Mouse (Mus musculus) midbrain, embryonic 14.5 days (tissue): ENCODE results near the gene Prss54. TPM values are rescaled to one million over a fixed set of nuclear protein-coding genes. Genes with fewer than 3 reads are reported as not detected.

ENCODE experiments used
- ATAC-seq: fragments of 200-750 bp; cut with Nextera tagmentation; 2 replicates; pipeline ENCODE4 v1.8.0; 2017; ENCODE audit warnings: moderate number of reproducible peaks, moderate library complexity; ENCODE audit not compliant: low FRiP score, low TSS enrichment
- DNase-seq: peaks from one replicate; pipeline ENCODE4 v3.0.0-alpha.2; 2015
- H3K27ac ChIP-seq: fragments of 300-500 bp; sonication (generic); replicated peaks from 2 replicates; pipeline ENCODE4 v1.5.1; 2014; ENCODE audit warnings: mild to moderate bottlenecking, low read depth, low read length, moderate library complexity
- H3K27me3 ChIP-seq: fragments of 300-500 bp; sonication (generic); 2 replicates; pipeline ENCODE4 v1.6.1; 2014; ENCODE audit warnings: low read length, control low read depth, mixed read lengths; ENCODE audit not compliant: control insufficient read depth, insufficient read depth
- H3K36me3 ChIP-seq: fragments of 300-500 bp; sonication (generic); 2 replicates; pipeline ENCODE4 v1.6.1; 2014; ENCODE audit warnings: low read length, control low read depth; ENCODE audit not compliant: control insufficient read depth, insufficient read depth
- H3K4me1 ChIP-seq: fragments of 300-500 bp; sonication (generic); 2 replicates; pipeline ENCODE4 v1.6.1; 2014; ENCODE audit warnings: mild to moderate bottlenecking, antibody characterized with exemption, low read length, control low read depth; ENCODE audit not compliant: control insufficient read depth, insufficient read depth
- H3K4me2 ChIP-seq: fragments of 300-500 bp; sonication (generic); 2 replicates; pipeline ENCODE4 v1.6.1; 2014; ENCODE audit warnings: mild to moderate bottlenecking, low read length, moderate library complexity
- H3K4me3 ChIP-seq: fragments of 300-500 bp; sonication (generic); replicated peaks from 2 replicates; pipeline ENCODE4 v1.5.1; 2014; ENCODE audit warnings: low read depth, low read length
- H3K9ac ChIP-seq: fragments of 300-500 bp; sonication (generic); replicated peaks from 2 replicates; pipeline ENCODE4 v1.6.1; 2014; ENCODE audit warnings: mild to moderate bottlenecking, low read length, moderate library complexity
- H3K9me3 ChIP-seq: fragments of 300-500 bp; sonication (generic); 2 replicates; pipeline ENCODE4 v1.6.1; 2016; ENCODE audit warnings: low read length, control low read depth, mixed read lengths; ENCODE audit not compliant: control insufficient read depth
- WGBS: fragments of 180-500 bp; shearing (Covaris S2); extraction: QIAGEN DNeasy Blood & Tissue Kit; methylation state at CpG from one replicate; pipeline ENCODE4 v1.1.7; 2014; 5-methylcytosine and 5-hydroxymethylcytosine counted together
- polyA plus RNA-seq: library from polyadenylated mRNA; unstranded; fragments of >200 nt; fragmentation: Nextera tagmentation; extraction: Ambion mirVana; gene quantifications from 2 replicates; pipeline ENCODE4 v1.2.1, GENCODE M21; 2014

Gene Prss54
- polyA plus RNA-seq, 1 experiment from 2014 or later: not detected

- 64% methylated on average over 10 of the region's 10 CpGs for WGBS
- no peak overlapping the region for H3K4me2 ChIP-seq
- H3K9ac ChIP-seq: no peak overlapping the region
- no peak overlapping the region for H3K4me3 ChIP-seq
- H3K27me3 ChIP-seq: no peaks in the 10 kb centered on the region
- H3K27ac ChIP-seq: no peak overlapping the region
- DNase-seq (no peak), ATAC-seq (no peak)
- no peaks in the 10 kb centered on the region for H3K4me1 ChIP-seq
- H3K36me3 ChIP-seq: no peaks in the 10 kb centered on the region
- 0 out of 2 replicates have a peak, but pooled peaks cover 4% of the 10 kb centered on the region for H3K9me3 ChIP-seq
Measured at GRCm38 (mm10) chr8:95589282-95589681, 13.1 kb upstream of the Prss54 start.

GRCm38 (mm10) chr8:95587339-95587738 lies 11.2 kb upstream of the Prss54 start:
- H3K9ac ChIP-seq: no peak overlapping the region
- no peaks in the 10 kb centered on the region for H3K4me1 ChIP-seq
- H3K9me3 ChIP-seq: 0 out of 2 replicates have a peak, but pooled peaks cover 4% of the 10 kb centered on the region
- no peaks in the 10 kb centered on the region for H3K36me3 ChIP-seq
- WGBS: 98% methylated on average over 1 of the region's 1 CpGs
- H3K27ac ChIP-seq: no peak overlapping the region
- no peak for DNase-seq
- H3K27me3 ChIP-seq: no peaks in the 10 kb centered on the region
- H3K4me3 ChIP-seq: no peak overlapping the region
- no peak overlapping the region for H3K4me2 ChIP-seq
- no peak for ATAC-seq

GRCm38 (mm10) chr8:95573146-95573545 lies 3.0 kb downstream of the Prss54 start:
- no peak for ATAC-seq
- Histone ChIP-seq H3K4me1 (no peaks in the 10 kb centered on the region), H3K9me3 (peaks cover 5% of the 10 kb centered on the region; the same call in 1 of the 2 replicates), H3K4me3 (no peak overlapping the region), H3K27ac (no peak overlapping the region), H3K27me3 (no peaks in the 10 kb centered on the region), H3K36me3 (no peaks in the 10 kb centered on the region), H3K4me2 (no peak overlapping the region), H3K9ac (no peak overlapping the region)
- 92% methylated on average over 5 of the region's 5 CpGs for WGBS
- DNase-seq: no peak

- no peaks in the 10 kb centered on the region for H3K36me3 ChIP-seq
- H3K27me3 ChIP-seq: no peaks in the 10 kb centered on the region
- no peak overlapping the region for H3K27ac ChIP-seq
- peaks cover 5% of the 10 kb centered on the region; the same call in 1 of the 2 replicates for H3K9me3 ChIP-seq
- no peak overlapping the region for H3K4me2 ChIP-seq
- WGBS: 75% methylated on average over 6 of the region's 6 CpGs
- no peaks in the 10 kb centered on the region for H3K4me1 ChIP-seq
- no peak overlapping the region for H3K9ac ChIP-seq
- H3K4me3 ChIP-seq: no peak overlapping the region
- no peak for ATAC-seq
- no peak for DNase-seq
Measured at GRCm38 (mm10) chr8:95566809-95567208, 9.3 kb downstream of the Prss54 start.

- Histone ChIP-seq H3K4me1 (no peaks in the 10 kb centered on the region), H3K4me2 (no peak overlapping the region), H3K36me3 (no peaks in the 10 kb centered on the region), H3K4me3 (no peak overlapping the region), H3K9me3 (peaks cover 5% of the 10 kb centered on the region; the same call in 1 of the 2 replicates), H3K27me3 (no peaks in the 10 kb centered on the region), H3K27ac (no peak overlapping the region), H3K9ac (no peak overlapping the region)
- DNase-seq (no peak), ATAC-seq (no peak)
- 77% methylated on average over 4 of the region's 4 CpGs for WGBS
Measured at GRCm38 (mm10) chr8:95566217-95566616, 9.9 kb downstream of the Prss54 start.

GRCm38 (mm10) chr8:95555963-95556362 lies 20.2 kb downstream of the Prss54 start:
- Histone ChIP-seq H3K4me3 (no peak overlapping the region), H3K27me3 (no peaks in the 10 kb centered on the region), H3K9me3 (no peaks in the 10 kb centered on the region), H3K36me3 (no peaks in the 10 kb centered on the region), H3K9ac (no peak overlapping the region), H3K27ac (no peak overlapping the region), H3K4me1 (no peaks in the 10 kb centered on the region), H3K4me2 (no peak overlapping the region)
- DNase-seq: no peak
- ATAC-seq: no peak
- whole genome bisulfite sequencing: 98% methylated on average over 2 of the region's 2 CpGs

- ATAC-seq (no peak), DNase-seq (no peak)
- 68% methylated on average over 4 of the region's 4 CpGs for WGBS
- Histone ChIP-seq H3K27me3 (no peaks in the 10 kb centered on the region), H3K27ac (no peak overlapping the region), H3K9ac (no peak overlapping the region), H3K9me3 (no peaks in the 10 kb centered on the region), H3K4me1 (0 out of 2 replicates have a peak, but pooled peaks cover 6% of the 10 kb centered on the region), H3K36me3 (no peaks in the 10 kb centered on the region), H3K4me3 (no peak overlapping the region), H3K4me2 (no peak overlapping the region)
Measured at GRCm38 (mm10) chr8:95551577-95551976, 24.6 kb downstream of the Prss54 start.

GRCm38 (mm10) chr8:95549871-95550829 lies 26.0 kb downstream of the Prss54 start:
- peak overlapping the region; percentile 70 for H3K27ac ChIP-seq
- H3K4me1 ChIP-seq: 0 out of 2 replicates have a peak, but pooled peaks cover 6% of the 10 kb centered on the region
- H3K9ac ChIP-seq: no peak overlapping the region
- no peaks in the 10 kb centered on the region for H3K27me3 ChIP-seq
- H3K9me3 ChIP-seq: no peaks in the 10 kb centered on the region
- H3K4me2 ChIP-seq: peak overlapping the region; percentile 29; the same call in 1 of the 2 replicates
- no peaks in the 10 kb centered on the region for H3K36me3 ChIP-seq
- 44% methylated on average over 16 of the region's 16 CpGs for WGBS
- no peak overlapping the region for H3K4me3 ChIP-seq
- peak; percentile 50; the same call in 1 of the 2 replicates for ATAC-seq
- DNase-seq: peak; percentile 76
